Mouse (Mus musculus): ENCODE results near the gene Pdp2.
"Not testable (repeated sequence)": the region's sequence is repeated elsewhere in the genome, so short reads cannot be mapped to it uniquely, and the experiment has no call there.

The Pdp2 gene

GRCm38 (mm10) chr8:104591133-104591834, at the start of gene Pdp2:
Gene Pdp2, plus strand, starts transcription at chr8:104591451.
- DNase-seq (ENCODE audit: low spot score): peak; percentile 92

GRCm38 (mm10) chr8:104541515-104541880, 49.8 kb upstream of the Pdp2 start:
- no peak for DNase-seq (ENCODE audit: low spot score)

- peak; percentile 29 for DNase-seq (ENCODE audit: low spot score)
Measured at GRCm38 (mm10) chr8:104542160-104542559, 49.1 kb upstream of the Pdp2 start.

- DNase-seq (ENCODE audit: low spot score): no peak
Measured at GRCm38 (mm10) chr8:104543440-104544045, 47.7 kb upstream of the Pdp2 start.

GRCm38 (mm10) chr8:104555191-104555590, 36.1 kb upstream of the Pdp2 start:
- no peak for DNase-seq (ENCODE audit: low spot score)

GRCm38 (mm10) chr8:104557226-104557625, 34.0 kb upstream of the Pdp2 start:
- no peak for DNase-seq (ENCODE audit: low spot score)

- no peak for DNase-seq (ENCODE audit: low spot score)
Measured at GRCm38 (mm10) chr8:104560731-104561130, 30.5 kb upstream of the Pdp2 start.

GRCm38 (mm10) chr8:104564633-104565456, 26.4 kb upstream of the Pdp2 start:
- peak; percentile 84 for DNase-seq (ENCODE audit: low spot score)

- no peak for DNase-seq (ENCODE audit: low spot score)
Measured at GRCm38 (mm10) chr8:104565457-104565798, 25.8 kb upstream of the Pdp2 start.

GRCm38 (mm10) chr8:104569559-104569958, 21.7 kb upstream of the Pdp2 start:
- no peak for DNase-seq (ENCODE audit: low spot score)

- DNase-seq (ENCODE audit: low spot score): peak; percentile 78
Measured at GRCm38 (mm10) chr8:104570436-104571343, 20.6 kb upstream of the Pdp2 start.

- DNase-seq (ENCODE audit: low spot score): no peak
Measured at GRCm38 (mm10) chr8:104576820-104577219, 14.4 kb upstream of the Pdp2 start.

GRCm38 (mm10) chr8:104577606-104578005, 13.6 kb upstream of the Pdp2 start:
- not testable (repeated sequence) for DNase-seq (ENCODE audit: low spot score)

- no peak for DNase-seq (ENCODE audit: low spot score)
Measured at GRCm38 (mm10) chr8:104584522-104584921, 6.7 kb upstream of the Pdp2 start.

- no peak for DNase-seq (ENCODE audit: low spot score)
Measured at GRCm38 (mm10) chr8:104590284-104590683, 967 bp upstream of the Pdp2 start.

- no peak for DNase-seq (ENCODE audit: low spot score)
Measured at GRCm38 (mm10) chr8:104591856-104592255, 605 bp downstream of the Pdp2 start.

GRCm38 (mm10) chr8:104592566-104592965, 1.3 kb downstream of the Pdp2 start:
- DNase-seq (ENCODE audit: low spot score): no peak

GRCm38 (mm10) chr8:104593536-104594325, 2.5 kb downstream of the Pdp2 start:
- DNase-seq (ENCODE audit: low spot score): no peak

- no peak for DNase-seq (ENCODE audit: low spot score)
Measured at GRCm38 (mm10) chr8:104594611-104595362, 3.5 kb downstream of the Pdp2 start.

- DNase-seq (ENCODE audit: low spot score): no peak
Measured at GRCm38 (mm10) chr8:104595773-104596536, 4.7 kb downstream of the Pdp2 start.

All from layer of hippocampus, adult 9-10 months (tissue).